Mouse (Mus musculus) embryonic facial prominence, embryonic 11.5 days (tissue): ENCODE measurements at regions not wholly inside any gene's neighbourhood (a gene's known extent, or its start where the extent isn't known, plus 50 kb on each side); places are given as distances from the start of the nearest gene placed in this dataset.

Experiments used
- ATAC-seq: fragments of 200-750 bp; cut with Nextera tagmentation; replicated peaks from 2 replicates; pipeline ENCODE4 v1.8.0; 2017; ENCODE audit warnings: low read depth; ENCODE audit not compliant: insufficient number of reproducible peaks, low FRiP score, low TSS enrichment
- DNase-seq: peaks from one replicate; pipeline ENCODE4 v3.0.0-alpha.2; 2015; ENCODE audit warnings: low spot score
- H3K27ac ChIP-seq: fragments of 300-500 bp; sonication (generic); replicated peaks from 2 replicates; pipeline ENCODE4 v1.5.1; 2014; ENCODE audit warnings: mild to moderate bottlenecking, low read depth, low read length, control low read depth
- H3K27me3 ChIP-seq: fragments of 300-500 bp; sonication (generic); 2 replicates; pipeline ENCODE4 v1.6.1; 2014; ENCODE audit warnings: mild to moderate bottlenecking, low read length, moderate library complexity, mixed read lengths; ENCODE audit not compliant: control insufficient read depth, insufficient read depth
- H3K36me3 ChIP-seq: fragments of 300-500 bp; sonication (generic); replicated peaks from 2 replicates; pipeline ENCODE4 v1.6.1; 2014; ENCODE audit warnings: low read depth, mild to moderate bottlenecking, low read length, moderate library complexity, mixed read lengths; ENCODE audit not compliant: control insufficient read depth, insufficient read depth
- H3K4me1 ChIP-seq: fragments of 300-500 bp; sonication (generic); 2 replicates; pipeline ENCODE4 v1.6.1; 2014; ENCODE audit warnings: low read length, mixed read lengths; ENCODE audit not compliant: control insufficient read depth, insufficient read depth
- H3K4me2 ChIP-seq: fragments of 300-500 bp; sonication (generic); 2 replicates; pipeline ENCODE4 v1.6.1; 2014; ENCODE audit warnings: low read depth, mild to moderate bottlenecking, control low read depth, low read length, moderate library complexity
- H3K4me3 ChIP-seq: fragments of 300-500 bp; sonication (generic); 2 replicates; pipeline ENCODE4 v1.5.1; 2014; ENCODE audit warnings: low read depth, low read length, control low read depth
- H3K9ac ChIP-seq: fragments of 300-500 bp; sonication (generic); replicated peaks from 2 replicates; pipeline ENCODE4 v1.6.1; 2014; ENCODE audit warnings: mild to moderate bottlenecking, control low read depth, low read length
- H3K9me3 ChIP-seq: fragments of 300-500 bp; sonication (generic); replicated peaks from 2 replicates; pipeline ENCODE4 v1.6.1; 2016; ENCODE audit warnings: mild to moderate bottlenecking, low read length, inconsistent platforms, mixed read lengths; ENCODE audit not compliant: control insufficient read depth
- WGBS: fragments of 180-500 bp; shearing (Covaris S2); extraction: QIAGEN DNeasy Blood & Tissue Kit; methylation state at CpG from one replicate; pipeline ENCODE4 v1.1.7; 2014; 5-methylcytosine and 5-hydroxymethylcytosine counted together

DNA sequence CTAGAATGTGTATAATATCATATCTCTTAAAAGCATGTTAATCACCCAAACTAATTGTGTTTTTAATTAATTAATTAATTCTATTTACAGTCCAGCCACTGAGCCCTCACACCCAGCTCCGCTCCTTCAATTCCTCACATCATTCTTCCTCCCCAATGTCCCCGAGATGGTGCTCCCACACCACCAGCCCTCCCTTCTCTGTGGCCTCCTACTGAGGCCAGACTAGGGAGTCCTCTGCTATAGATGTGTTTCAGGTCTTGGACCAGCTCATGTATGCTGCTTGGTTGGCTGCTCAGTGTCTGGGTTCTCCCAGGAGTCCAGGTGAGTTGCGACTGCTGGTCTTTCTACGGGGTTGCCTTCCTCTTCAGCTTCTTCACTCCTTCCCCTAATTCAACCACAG lies 353.1 kb upstream of the Klhl1 start:
- Histone ChIP-seq H3K9ac (no peak overlapping the region), H3K4me3 (no peak overlapping the region), H3K27me3 (no peaks in the 10 kb centered on the region), H3K4me1 (no peaks in the 10 kb centered on the region), H3K27ac (no peak overlapping the region), H3K4me2 (no peak overlapping the region), H3K9me3 (no peaks in the 10 kb centered on the region), H3K36me3 (no peaks in the 10 kb centered on the region)
- DNase-seq (no peak), ATAC-seq (no peak)
- 86% methylated on average over 4 of the region's 4 CpGs for WGBS

DNA sequence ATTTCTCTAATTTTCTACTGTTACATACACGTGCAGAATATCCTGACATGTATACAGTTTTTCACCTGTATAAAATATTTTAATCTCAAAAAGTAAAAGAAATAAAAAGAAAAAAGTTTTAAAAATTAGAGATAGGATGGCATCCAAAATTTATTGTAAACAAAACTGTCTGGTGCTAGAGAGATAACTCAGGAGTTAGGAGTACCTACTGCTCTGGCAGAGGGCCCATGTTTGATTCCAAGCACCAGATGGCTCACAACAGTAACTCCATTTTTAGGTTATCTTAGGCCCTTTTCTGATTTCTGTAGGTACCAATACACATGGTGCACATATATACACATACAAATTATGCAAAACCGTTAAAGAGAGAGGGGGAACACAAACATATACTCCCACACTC lies 320.0 kb upstream of the Klhl1 start:
- no peak overlapping the region for H3K4me2 ChIP-seq
- DNase-seq (no peak), ATAC-seq (no peak)
- H3K36me3 ChIP-seq = no peaks in the 10 kb centered on the region
- WGBS = 82% methylated on average over 2 of the region's 2 CpGs
- H3K27ac ChIP-seq = no peak overlapping the region
- no peaks in the 10 kb centered on the region for H3K9me3 ChIP-seq
- no peak overlapping the region for H3K9ac ChIP-seq
- no peaks in the 10 kb centered on the region for H3K4me1 ChIP-seq
- no peak overlapping the region for H3K4me3 ChIP-seq
- no peaks in the 10 kb centered on the region for H3K27me3 ChIP-seq

DNA sequence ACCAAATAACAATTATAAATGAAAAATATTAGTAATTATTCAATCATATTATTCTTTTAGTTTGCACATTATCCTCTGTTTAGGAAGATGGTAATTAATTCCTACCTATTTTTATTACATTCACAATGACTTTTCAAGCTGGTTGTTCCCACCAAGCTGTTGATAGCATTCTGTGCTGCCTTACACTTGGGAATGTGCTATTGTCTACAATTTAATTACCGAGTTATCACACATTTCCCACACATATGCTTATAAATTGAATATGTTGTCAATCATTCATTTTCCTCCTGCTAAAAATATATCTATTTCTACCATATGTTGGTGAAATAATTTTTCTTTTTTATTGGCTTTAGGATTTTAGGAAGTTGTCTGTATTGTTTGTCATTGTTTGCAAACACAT lies 306.2 kb upstream of the Klhl1 start:
- WGBS = 91% methylated on average over 1 of the region's 1 CpGs
- no peak overlapping the region for H3K9ac ChIP-seq
- H3K36me3 ChIP-seq = no peaks in the 10 kb centered on the region
- no peak overlapping the region for H3K4me2 ChIP-seq
- DNase-seq (no peak), ATAC-seq (no peak)
- H3K4me3 ChIP-seq = no peak overlapping the region
- H3K9me3 ChIP-seq = no peaks in the 10 kb centered on the region
- H3K4me1 ChIP-seq = no peaks in the 10 kb centered on the region
- H3K27ac ChIP-seq = no peak overlapping the region
- no peaks in the 10 kb centered on the region for H3K27me3 ChIP-seq

DNA sequence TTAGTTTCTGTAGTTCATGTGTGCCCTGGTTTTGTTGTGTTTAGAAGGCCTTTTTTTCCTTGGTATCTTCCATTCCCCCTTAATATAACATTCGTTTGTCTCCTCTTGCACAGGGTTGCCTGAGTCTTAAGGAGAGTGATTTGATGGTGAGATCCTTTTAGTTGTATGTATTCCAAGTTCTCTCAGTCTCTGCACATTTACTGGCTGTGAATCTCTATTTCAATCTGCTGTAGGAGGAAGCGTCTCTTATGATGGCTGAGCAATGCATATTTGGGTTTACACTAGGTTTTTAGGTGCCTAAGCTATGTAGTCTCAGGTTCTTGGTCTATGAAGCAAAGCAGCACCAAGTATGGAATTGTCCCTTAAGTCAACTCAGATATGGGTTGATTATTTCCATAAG lies 296.8 kb upstream of the Klhl1 start:
- Histone ChIP-seq H3K4me3 (no peak overlapping the region), H3K27ac (no peak overlapping the region), H3K9me3 (no peaks in the 10 kb centered on the region), H3K27me3 (no peaks in the 10 kb centered on the region), H3K9ac (no peak overlapping the region), H3K36me3 (no peaks in the 10 kb centered on the region), H3K4me1 (no peaks in the 10 kb centered on the region), H3K4me2 (no peak overlapping the region)
- WGBS = 85% methylated on average over 2 of the region's 2 CpGs
- DNase-seq (no peak), ATAC-seq (no peak)

DNA sequence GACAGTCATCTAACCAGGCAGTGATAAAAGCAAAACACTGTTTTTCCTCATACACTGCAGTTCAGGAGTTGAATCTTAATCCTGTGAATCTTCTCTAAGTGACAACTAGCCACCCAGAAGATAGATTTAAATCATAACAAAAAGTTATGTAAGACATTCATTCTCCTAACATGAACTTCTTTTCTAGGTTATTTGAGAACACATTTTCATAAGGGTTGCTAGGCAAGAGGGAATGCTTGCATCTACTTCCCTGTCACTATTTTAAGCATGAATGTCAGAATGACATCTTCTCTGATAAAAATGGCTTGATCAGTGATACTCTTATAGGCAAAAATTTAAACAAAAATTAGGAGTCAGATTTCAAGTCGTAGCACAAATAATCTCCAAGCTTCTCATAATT lies 286.4 kb upstream of the Klhl1 start:
- Histone ChIP-seq H3K27me3 (no peaks in the 10 kb centered on the region), H3K36me3 (no peaks in the 10 kb centered on the region), H3K4me2 (no peak overlapping the region), H3K9me3 (no peaks in the 10 kb centered on the region), H3K9ac (no peak overlapping the region), H3K4me1 (no peaks in the 10 kb centered on the region), H3K27ac (no peak overlapping the region), H3K4me3 (no peak overlapping the region)
- WGBS = 67% methylated on average over 1 of the region's 1 CpGs
- ATAC-seq (no peak), DNase-seq (no peak)

DNA sequence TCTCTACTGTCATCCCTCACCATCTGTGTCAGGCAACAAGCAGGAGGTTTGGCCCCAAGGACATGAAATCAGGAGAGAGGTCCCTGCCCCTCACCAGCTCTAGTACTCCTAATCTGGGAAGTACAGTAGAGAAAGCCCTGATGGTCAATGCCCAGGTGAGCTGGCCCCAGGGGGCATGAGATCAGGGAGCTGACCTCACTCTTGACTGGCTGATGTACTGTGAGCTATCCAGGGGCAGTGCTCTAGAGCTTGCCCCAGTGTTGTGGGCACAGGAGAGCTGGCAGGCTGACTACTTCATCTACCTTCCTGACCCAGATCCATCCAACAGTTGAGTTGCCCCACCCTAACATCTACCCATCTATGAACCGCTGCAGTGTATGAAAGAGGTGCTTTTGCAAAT lies 275.9 kb upstream of the Klhl1 start:
- no peak overlapping the region for H3K9ac ChIP-seq
- H3K9me3 ChIP-seq = no peaks in the 10 kb centered on the region
- ATAC-seq (no peak; the same call in 1 of the 2 replicates), DNase-seq (no peak)
- H3K27me3 ChIP-seq = no peaks in the 10 kb centered on the region
- WGBS = 85% methylated on average over 1 of the region's 1 CpGs
- no peaks in the 10 kb centered on the region for H3K36me3 ChIP-seq
- H3K27ac ChIP-seq = no peak overlapping the region
- no peak overlapping the region for H3K4me2 ChIP-seq
- H3K4me1 ChIP-seq = no peaks in the 10 kb centered on the region
- H3K4me3 ChIP-seq = no peak overlapping the region

DNA sequence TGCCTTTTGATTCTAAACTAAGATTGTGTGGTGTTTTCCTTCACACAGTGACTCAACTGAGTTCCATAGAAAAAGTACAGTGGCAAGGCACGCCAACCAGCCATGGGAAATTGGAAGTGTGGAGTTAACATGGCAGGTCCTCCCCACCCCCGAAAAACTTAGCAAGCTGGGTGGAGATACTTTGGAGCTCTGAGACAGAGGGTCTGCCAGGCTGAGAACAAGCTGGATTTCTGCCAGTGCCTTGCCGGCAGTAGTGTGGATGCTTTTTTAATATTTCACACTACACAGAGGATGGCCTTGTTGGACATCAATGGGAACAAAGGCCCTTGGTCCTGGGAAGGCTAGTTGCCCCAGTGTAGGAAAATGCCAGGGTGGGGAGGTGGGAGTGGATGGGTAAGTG lies 269.0 kb upstream of the Klhl1 start:
- Histone ChIP-seq H3K4me2 (no peak overlapping the region), H3K36me3 (no peaks in the 10 kb centered on the region), H3K9ac (no peak overlapping the region), H3K4me1 (no peaks in the 10 kb centered on the region), H3K9me3 (no peaks in the 10 kb centered on the region), H3K4me3 (no peak overlapping the region), H3K27me3 (no peaks in the 10 kb centered on the region), H3K27ac (no peak overlapping the region)
- no peak for ATAC-seq
- 87% methylated on average over 3 of the region's 3 CpGs for WGBS
- no peak for DNase-seq

DNA sequence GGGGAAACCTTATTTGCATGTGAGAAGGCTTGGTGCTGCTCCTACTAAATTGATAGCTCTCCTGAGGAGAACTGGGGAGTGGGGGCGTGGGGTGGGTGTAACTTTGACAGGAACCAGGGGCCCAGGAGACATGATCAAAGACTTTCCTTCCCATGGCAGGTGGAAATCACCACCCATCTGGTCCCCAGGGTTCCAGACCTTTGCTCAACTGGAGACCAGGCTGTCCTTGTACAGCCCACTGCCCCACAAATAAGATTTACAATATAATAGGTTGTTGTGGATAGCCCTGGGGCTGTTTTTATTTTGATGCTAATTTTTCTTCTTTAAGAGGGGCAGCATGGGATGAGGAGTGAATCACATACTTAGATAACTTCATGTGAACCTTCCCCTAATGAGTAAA lies 268.4 kb upstream of the Klhl1 start:
- no peak for DNase-seq
- no peaks in the 10 kb centered on the region for H3K36me3 ChIP-seq
- no peaks in the 10 kb centered on the region for H3K27me3 ChIP-seq
- no peaks in the 10 kb centered on the region for H3K4me1 ChIP-seq
- H3K9ac ChIP-seq = no peak overlapping the region
- no peak overlapping the region for H3K27ac ChIP-seq
- 45% methylated on average over 1 of the region's 1 CpGs for WGBS
- H3K4me2 ChIP-seq = no peak overlapping the region
- no peaks in the 10 kb centered on the region for H3K9me3 ChIP-seq
- H3K4me3 ChIP-seq = no peak overlapping the region
- ATAC-seq = no peak

DNA sequence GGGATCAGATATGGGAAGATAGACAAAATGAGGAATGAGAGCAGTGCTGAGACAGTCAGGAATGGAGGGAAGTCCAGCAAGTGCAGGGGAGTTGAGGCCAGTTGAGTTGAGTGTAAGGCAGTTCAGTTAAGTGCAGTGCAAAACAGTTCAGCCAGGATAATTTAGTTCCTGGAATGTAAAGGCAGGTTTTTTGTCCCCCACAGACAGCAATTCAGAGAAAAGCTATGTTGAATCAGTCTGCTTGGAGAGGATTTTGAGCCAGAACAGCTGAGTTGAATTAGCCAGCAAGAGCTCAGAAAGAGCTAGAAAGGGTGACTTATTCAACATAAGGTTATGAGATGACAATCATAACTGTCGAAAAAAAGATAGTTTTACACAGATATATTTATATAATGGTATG lies 256.9 kb upstream of the Klhl1 start:
- no peak overlapping the region for H3K9ac ChIP-seq
- H3K4me1 ChIP-seq = no peaks in the 10 kb centered on the region
- H3K4me3 ChIP-seq = no peak overlapping the region
- H3K4me2 ChIP-seq = no peak overlapping the region
- H3K27ac ChIP-seq = no peak overlapping the region
- WGBS = 57% methylated on average over 1 of the region's 1 CpGs
- ATAC-seq = no peak
- no peaks in the 10 kb centered on the region for H3K36me3 ChIP-seq
- H3K27me3 ChIP-seq = no peaks in the 10 kb centered on the region
- no peaks in the 10 kb centered on the region for H3K9me3 ChIP-seq
- no peak for DNase-seq
